Mouse (Mus musculus) heart, embryonic 14.5 days (tissue): Measurements from ENCODE around the gene Spata33. TPM values are rescaled to one million over a fixed set of nuclear protein-coding genes. Genes with fewer than 3 reads are reported as not detected.
A peak's percentile ranks its signal among the peaks of the same experiment; 100 is the strongest.

Experiments
- ATAC-seq: fragments of 200-750 bp; cut with Nextera tagmentation; 2 replicates; pipeline ENCODE4 v1.8.0; 2017; ENCODE audit warnings: low read depth, moderate TSS enrichment; ENCODE audit not compliant: insufficient number of reproducible peaks, insufficient read depth, low FRiP score
- H3K27ac ChIP-seq, 2 experiments: fragments of 200-500 bp in 1 of 2; fragments of 300-500 bp in 1 of 2; sonication (generic) in 1 of 2; replicated peaks in 1 of 2; 2 replicates each; pipeline ENCODE4 v1.5.1; 2012 to 2014; ENCODE audit warnings: low read depth in 2 of 2, low read length in 2 of 2, control low read depth in 1 of 2, mild to moderate bottlenecking in 1 of 2, mixed read lengths in 1 of 2; ENCODE audit not compliant: control insufficient read depth in 1 of 2, insufficient read depth in 1 of 2
- H3K27me3 ChIP-seq: fragments of 300-500 bp; sonication (generic); 2 replicates; pipeline ENCODE4 v1.6.1; 2014; ENCODE audit warnings: mild to moderate bottlenecking, low read length, control low read depth; ENCODE audit not compliant: control insufficient read depth, insufficient read depth
- H3K36me3 ChIP-seq: fragments of 300-500 bp; sonication (generic); 2 replicates; pipeline ENCODE4 v1.6.1; 2014; ENCODE audit warnings: mild to moderate bottlenecking, control low read depth, low read length, mixed read lengths; ENCODE audit not compliant: control insufficient read depth, insufficient read depth
- H3K4me1 ChIP-seq, 2 experiments: fragments of 200-500 bp in 1 of 2; fragments of 300-500 bp in 1 of 2; sonication (generic) in 1 of 2; 2 replicates each; pipeline ENCODE4 v1.6.1; 2012 to 2014; ENCODE audit warnings: low read length in 2 of 2, control low read depth in 1 of 2, mixed read lengths in 1 of 2; ENCODE audit not compliant: control insufficient read depth in 2 of 2, insufficient read depth in 2 of 2
- H3K4me2 ChIP-seq: fragments of 300-500 bp; sonication (generic); 2 replicates; pipeline ENCODE4 v1.6.1; 2014; ENCODE audit warnings: mild to moderate bottlenecking, low read length
- H3K4me3 ChIP-seq, 2 experiments: fragments of 200-500 bp in 1 of 2; fragments of 300-500 bp in 1 of 2; sonication (generic) in 1 of 2; 2 replicates each; pipeline ENCODE4 v1.5.1; 2012 to 2014; ENCODE audit warnings: low read length in 2 of 2, mild to moderate bottlenecking in 2 of 2, control low read depth in 1 of 2, low read depth in 1 of 2, moderate library complexity in 1 of 2; ENCODE audit not compliant: control insufficient read depth in 1 of 2, insufficient read depth in 1 of 2
- H3K9ac ChIP-seq: fragments of 300-500 bp; sonication (generic); 2 replicates; pipeline ENCODE4 v1.6.1; 2014; ENCODE audit warnings: mild to moderate bottlenecking, low read length
- H3K9me3 ChIP-seq: fragments of 300-500 bp; sonication (generic); 2 replicates; pipeline ENCODE4 v1.6.1; 2016; ENCODE audit warnings: low read length, control low read depth; ENCODE audit not compliant: control insufficient read depth
- WGBS: fragments of 180-500 bp; shearing (Covaris S2); extraction: QIAGEN DNeasy Blood & Tissue Kit; methylation state at CpG from one replicate; pipeline ENCODE4 v1.1.7; 2014; 5-methylcytosine and 5-hydroxymethylcytosine counted together
- polyA plus RNA-seq: library from polyadenylated mRNA; unstranded; fragments of >200 nt; fragmentation: Nextera tagmentation; extraction: Ambion mirVana; gene quantifications from 2 replicates; pipeline ENCODE4 v1.2.1, GENCODE M21; 2014

The Spata33 gene
- polyA plus RNA-seq, 1 experiment from 2014 or later, result 3.7 TPM

GRCm38 (mm10) chr8:123245543-123245942, 32.9 kb downstream of the Spata33 start:
- no peak overlapping the region for H3K27ac ChIP-seq
- WGBS, result 81% methylated on average over 12 of the region's 12 CpGs
- H3K4me1 ChIP-seq, result no peaks in the 10 kb centered on the region
- no peak overlapping the region for H3K4me3 ChIP-seq
- H3K36me3 ChIP-seq, result peaks cover 91% of the 10 kb centered on the region
- H3K9ac ChIP-seq, result no peak overlapping the region
- no peaks in the 10 kb centered on the region for H3K27me3 ChIP-seq
- no peak for ATAC-seq
- H3K9me3 ChIP-seq, result no peaks in the 10 kb centered on the region
- H3K4me2 ChIP-seq, result no peak overlapping the region

GRCm38 (mm10) chr8:123247748-123248147, 35.1 kb downstream of the Spata33 start:
- no peak overlapping the region for H3K4me3 ChIP-seq
- H3K4me2 ChIP-seq, result no peak overlapping the region
- H3K36me3 ChIP-seq, result peaks cover 95% of the 10 kb centered on the region
- no peak overlapping the region for H3K9ac ChIP-seq
- no peaks in the 10 kb centered on the region for H3K27me3 ChIP-seq
- H3K27ac ChIP-seq, result no peak overlapping the region
- 94% methylated on average over 6 of the region's 6 CpGs for whole genome bisulfite sequencing
- no peaks in the 10 kb centered on the region for H3K9me3 ChIP-seq
- no peak for ATAC-seq
- H3K4me1 ChIP-seq, result peaks cover 0 to 3% of the 10 kb centered on the region in 2 experiments; a peak in 2 of 4 replicates

- ATAC-seq, result no peak
- Histone ChIP-seq H3K36me3 (peaks cover 87% of the 10 kb centered on the region), H3K9ac (no peak overlapping the region), H3K4me2 (no peak overlapping the region), H3K4me3 (no peak overlapping the region), H3K27ac (no peak overlapping the region), H3K9me3 (no peaks in the 10 kb centered on the region), H3K27me3 (no peaks in the 10 kb centered on the region), H3K4me1 (peaks cover 4 to 10% of the 10 kb centered on the region in 2 experiments)
- 87% methylated on average over 8 of the region's 8 CpGs for WGBS
Observed at GRCm38 (mm10) chr8:123248596-123248995, 36.0 kb downstream of the Spata33 start.

GRCm38 (mm10) chr8:123250940-123251339, 38.3 kb downstream of the Spata33 start:
- ATAC-seq, result no peak
- H3K4me2 ChIP-seq, result no peak overlapping the region
- WGBS, result 96% methylated on average over 5 of the region's 5 CpGs
- H3K9ac ChIP-seq, result no peak overlapping the region
- H3K27ac ChIP-seq, result no peak overlapping the region
- no peaks in the 10 kb centered on the region for H3K9me3 ChIP-seq
- peaks cover 66% of the 10 kb centered on the region for H3K36me3 ChIP-seq
- peaks cover 9 to 21% of the 10 kb centered on the region in 2 experiments for H3K4me1 ChIP-seq
- H3K4me3 ChIP-seq, result no peak overlapping the region
- no peaks in the 10 kb centered on the region for H3K27me3 ChIP-seq

- WGBS, result 35% methylated on average over 4 of the region's 4 CpGs
- H3K27ac ChIP-seq, result peak overlapping the region in 1 of 2 experiments; percentile 86; a peak in 2 of 4 replicates
- no peaks in the 10 kb centered on the region for H3K27me3 ChIP-seq
- H3K4me3 ChIP-seq, result peak overlapping the region; percentile 75 to 87
- H3K9ac ChIP-seq, result peak overlapping the region; percentile 96
- H3K9me3 ChIP-seq, result no peaks in the 10 kb centered on the region
- no peak for ATAC-seq
- peak overlapping the region; percentile 90 for H3K4me2 ChIP-seq
- H3K36me3 ChIP-seq, result peaks cover 66% of the 10 kb centered on the region
- peaks cover 9 to 21% of the 10 kb centered on the region in 2 experiments for H3K4me1 ChIP-seq
Observed at GRCm38 (mm10) chr8:123252925-123253324, 40.3 kb downstream of the Spata33 start.

- H3K27ac ChIP-seq, result peak overlapping the region; percentile 78 to 86
- peaks cover 66% of the 10 kb centered on the region for H3K36me3 ChIP-seq
- ATAC-seq, result peak; percentile 29
- H3K4me3 ChIP-seq, result peak overlapping the region; percentile 75 to 87
- peak overlapping the region; percentile 90 for H3K4me2 ChIP-seq
- peak overlapping the region; percentile 96 for H3K9ac ChIP-seq
- peaks cover 9 to 21% of the 10 kb centered on the region in 2 experiments for H3K4me1 ChIP-seq
- H3K27me3 ChIP-seq, result no peaks in the 10 kb centered on the region
- no peaks in the 10 kb centered on the region for H3K9me3 ChIP-seq
- under 1% methylated on average over 37 of the region's 40 CpGs for WGBS
Observed at GRCm38 (mm10) chr8:123253451-123254098, 40.9 kb downstream of the Spata33 start.

GRCm38 (mm10) chr8:123254099-123254885, 41.7 kb downstream of the Spata33 start, which contains the start of the genes Zfp276 and Vps9d1:
TSS of gene Zfp276 (plus strand) at chr8:123254195.
TSS of gene Vps9d1 (minus strand) at chr8:123254348.
- peak; percentile 90 for ATAC-seq
- Histone ChIP-seq H3K4me2 (peak within 1 kb of the TSS; percentile 90), H3K36me3 (peaks cover 66% of the 10 kb centered on the region), H3K27me3 (no peaks in the 10 kb centered on the region), H3K9ac (peak within 1 kb of the TSS; percentile 96), H3K4me1 (peaks cover 9 to 21% of the 10 kb centered on the region in 2 experiments), H3K27ac (peak within 1 kb of the TSS; percentile 78 to 86), H3K4me3 (peak within 1 kb of the TSS; percentile 75 to 87), H3K9me3 (no peaks in the 10 kb centered on the region)
- under 1% methylated on average over 84 of the region's 99 CpGs for WGBS
